Mouse (Mus musculus) cerebellum, adult 2 months (tissue): ENCODE data around the gene Cep72.

ENCODE experiments used
- CTCF ChIP-seq: fragments of 200-500 bp; IDR thresholded peaks from 2 replicates; pipeline ENCODE4 v1.5.1; 2011; ENCODE audit warnings: low read depth, mild to moderate bottlenecking, control low read depth, low read length, moderate library complexity, borderline replicate concordance; ENCODE audit not compliant: insufficient read depth
- POLR2A ChIP-seq: fragments of 200-500 bp; IDR thresholded peaks from 2 replicates; pipeline ENCODE4 v1.6.1; 2011; ENCODE audit warnings: low read length, control low read depth, borderline replicate concordance; ENCODE audit not compliant: insufficient read depth

DNA sequence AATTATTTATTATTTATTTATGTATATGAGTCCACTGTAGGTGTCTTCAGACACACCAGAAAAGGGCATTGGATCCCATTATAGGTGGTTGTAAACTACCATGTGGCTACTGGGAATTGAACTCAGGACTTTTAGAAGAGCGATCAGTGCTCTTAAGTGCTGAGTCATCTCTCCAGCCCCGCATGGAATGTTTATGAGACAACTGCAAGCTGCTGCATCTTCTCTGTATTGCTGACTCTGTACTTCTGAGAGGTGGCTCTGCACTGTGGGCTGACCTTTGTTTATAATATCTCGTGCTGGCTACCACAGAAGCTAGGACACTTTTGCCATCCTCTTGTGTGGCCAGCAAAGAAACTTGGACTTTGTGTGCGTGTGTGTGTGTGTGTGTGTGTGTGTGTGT is 60.6 kb downstream of the Cep72 start:
- no peak for TF ChIP-seq CTCF
- TF ChIP-seq POLR2A: no peak
